Mouse (Mus musculus) ES-CJ7 (cell line): ENCODE results near the gene Metrnl.

Experiments
- DNase-seq: peaks from one replicate; pipeline ENCODE4 v3.0.0; 2011; ENCODE audit warnings: low read depth, low spot score

The Metrnl gene

GRCm38 (mm10) chr11:121734184-121734583 lies 32.8 kb downstream of the Metrnl start:
- no peak for DNase-seq

GRCm38 (mm10) chr11:121734892-121735291 lies 33.5 kb downstream of the Metrnl start:
- no peak for DNase-seq

GRCm38 (mm10) chr11:121738616-121739015 lies 37.3 kb downstream of the Metrnl start:
- no peak for DNase-seq

GRCm38 (mm10) chr11:121740906-121741305 lies 39.6 kb downstream of the Metrnl start:
- no peak for DNase-seq

GRCm38 (mm10) chr11:121741433-121741832 lies 40.1 kb downstream of the Metrnl start:
- no peak for DNase-seq

GRCm38 (mm10) chr11:121743113-121743512 lies 41.8 kb downstream of the Metrnl start:
- no peak for DNase-seq

GRCm38 (mm10) chr11:121743915-121744628 lies 42.7 kb downstream of the Metrnl start:
- no peak for DNase-seq

GRCm38 (mm10) chr11:121746941-121747494 lies 45.7 kb downstream of the Metrnl start:
- no peak for DNase-seq

GRCm38 (mm10) chr11:121748003-121748684 lies 46.8 kb downstream of the Metrnl start:
- DNase-seq: no peak
